Mouse (Mus musculus) layer of hippocampus, adult 8-10 months (tissue): ENCODE data around the gene Klrb1c. TPM values are rescaled to one million over a fixed set of nuclear protein-coding genes. Genes with fewer than 3 reads are reported as not detected.
"Not testable (repeated sequence)": the region's sequence is repeated elsewhere in the genome, so short reads cannot be mapped to it uniquely, and the experiment has no call there.

Experiments used
- DNase-seq, 2 experiments: peaks; one replicate each; pipeline ENCODE4 v3.0.0; 2022; ENCODE audit warnings: low spot score in 2 of 2
- total RNA-seq, 4 experiments: library from RNA; stranded (reverse); gene quantifications; 2 replicates each; pipeline ENCODE4 v1.2.4; 2022

Gene Klrb1c
- total RNA-seq = under 1 TPM in 2 of 4 experiments, not detected in 2; 0.12 to 0.25 TPM

- DNase-seq = no peak
Measured at GRCm38 (mm10) chr6:128789115-128789514, at the start of gene Klrb1c. Gene Klrb1c (minus strand): TSS chr6:128789215.

GRCm38 (mm10) chr6:128837454-128838341, 48.7 kb upstream of the Klrb1c start:
- DNase-seq = no peak

- DNase-seq = no peak
Measured at GRCm38 (mm10) chr6:128836955-128837334, 47.9 kb upstream of the Klrb1c start.

- no peak for DNase-seq
Measured at GRCm38 (mm10) chr6:128836191-128836954, 47.4 kb upstream of the Klrb1c start.

GRCm38 (mm10) chr6:128835571-128835970, 46.6 kb upstream of the Klrb1c start:
- DNase-seq = no peak

GRCm38 (mm10) chr6:128833046-128833445, 44.0 kb upstream of the Klrb1c start:
- DNase-seq = no peak

GRCm38 (mm10) chr6:128829837-128830236, 40.8 kb upstream of the Klrb1c start:
- DNase-seq = no peak

GRCm38 (mm10) chr6:128826781-128827180, 37.8 kb upstream of the Klrb1c start:
- DNase-seq = no peak

GRCm38 (mm10) chr6:128826132-128826531, 37.1 kb upstream of the Klrb1c start, which contains the start of the genes Gm44511 and Klrb1b:
Gene Gm44511 (minus strand): TSS chr6:128826315.
Gene Klrb1b (minus strand): TSS chr6:128826331.
- no peak for DNase-seq

GRCm38 (mm10) chr6:128818083-128818802, 29.2 kb upstream of the Klrb1c start:
- no peak for DNase-seq

- DNase-seq = no peak
Measured at GRCm38 (mm10) chr6:128808532-128808931, 19.5 kb upstream of the Klrb1c start.

- DNase-seq = no peak
Measured at GRCm38 (mm10) chr6:128807021-128807420, 18.0 kb upstream of the Klrb1c start.

GRCm38 (mm10) chr6:128804823-128805640, 16.0 kb upstream of the Klrb1c start:
- DNase-seq = peak in 1 of 2 experiments; percentile 45

- peak; percentile 96 to 97 for DNase-seq
Measured at GRCm38 (mm10) chr6:128802999-128803857, 14.2 kb upstream of the Klrb1c start.

GRCm38 (mm10) chr6:128802557-128802956, 13.5 kb upstream of the Klrb1c start:
- peak in 1 of 2 experiments; percentile 48 for DNase-seq

GRCm38 (mm10) chr6:128800696-128801095, 11.7 kb upstream of the Klrb1c start:
- not testable (repeated sequence) for DNase-seq

GRCm38 (mm10) chr6:128799896-128800270, 10.9 kb upstream of the Klrb1c start:
- DNase-seq = no peak

- peak; percentile 83 to 94 for DNase-seq
Measured at GRCm38 (mm10) chr6:128799144-128799895, 10.3 kb upstream of the Klrb1c start.

GRCm38 (mm10) chr6:128798772-128799143, 9.7 kb upstream of the Klrb1c start:
- peak; percentile 77 to 90 for DNase-seq
